Mouse (Mus musculus) heart, adult 2 months (tissue): ENCODE results near the gene Lrrc7. TPM values are rescaled to one million over a fixed set of nuclear protein-coding genes. Genes with fewer than 3 reads are reported as not detected.

Source experiments
- DNase-seq, 2 experiments: peaks; one replicate each; pipeline ENCODE4 v3.0.0; 2021
- H3K27ac ChIP-seq: fragments of 200-600 bp; 2 replicates; pipeline ENCODE4 v1.8.1; 2022
- H3K27me3 ChIP-seq: fragments of 200-500 bp; 2 replicates; pipeline ENCODE4 v1.6.1; 2012; ENCODE audit warnings: mild to moderate bottlenecking, low read length, inconsistent platforms, mixed read lengths; ENCODE audit not compliant: control insufficient read depth, insufficient read depth
- H3K36me3 ChIP-seq: fragments of 200-500 bp; 2 replicates; pipeline ENCODE4 v1.6.1; 2012; ENCODE audit warnings: low read length, inconsistent platforms; ENCODE audit not compliant: control insufficient read depth, insufficient read depth
- H3K4me1 ChIP-seq: fragments of 200-500 bp; 2 replicates; pipeline ENCODE4 v1.6.1; 2011; ENCODE audit warnings: low read length; ENCODE audit not compliant: control insufficient read depth, insufficient read depth
- H3K4me3 ChIP-seq: fragments of 200-600 bp; 2 replicates; pipeline ENCODE4 v1.8.1; 2022
- H3K79me2 ChIP-seq: fragments of 200-500 bp; replicated peaks from 2 replicates; pipeline ENCODE4 v1.6.1; 2012; ENCODE audit warnings: mild to moderate bottlenecking, inconsistent platforms, low read length, moderate library complexity, mixed read lengths; ENCODE audit not compliant: control insufficient read depth, insufficient read depth
- H3K9ac ChIP-seq: fragments of 200-500 bp; 2 replicates; pipeline ENCODE4 v1.6.1; 2012; ENCODE audit warnings: low read depth, mild to moderate bottlenecking, control low read depth, inconsistent platforms, low read length, mixed read lengths
- CTCF ChIP-seq: fragments of 200-600 bp; IDR thresholded peaks from 2 replicates; pipeline ENCODE4 v1.8.1; 2022; ENCODE audit warnings: antibody characterized with exemption, mild to moderate bottlenecking, moderate library complexity
- EP300 ChIP-seq: fragments of 200-500 bp; IDR thresholded peaks from 2 replicates; pipeline ENCODE4 v1.6.1; 2011; ENCODE audit warnings: low read depth, low read length, control low read depth; ENCODE audit not compliant: insufficient read depth
- POLR2A ChIP-seq: fragments of 200-500 bp; IDR thresholded peaks from 2 replicates; pipeline ENCODE4 v1.6.1; 2011; ENCODE audit warnings: mild to moderate bottlenecking, low read depth, low read length, control low read depth; ENCODE audit not compliant: insufficient read depth
- WGBS: fragments of 180-500 bp; shearing (Covaris S2); methylation state at CpG from one replicate; pipeline ENCODE4 v1.1.7; 2018; 5-methylcytosine and 5-hydroxymethylcytosine counted together
- intact Hi-C: fragments of 180-260 bp; cut with DNase I; formaldehyde crosslinking; loops from one replicate; pipeline ENCODE4 v1.15.1; 2025
- polyA plus RNA-seq: library from polyadenylated mRNA; depleted of rRNA; stranded (reverse); fragments of >200 nt; gene quantifications from 2 replicates; pipeline ENCODE4 v1.2.3, GENCODE M21; 2012
- total RNA-seq, 2 experiments: library from RNA; stranded (reverse); gene quantifications; 2 replicates each; pipeline ENCODE4 v1.2.3; 2021

Gene Lrrc7
- total and polyA plus RNA-seq, 3 experiments: 0.11 TPM; not detected in 2

DNA sequence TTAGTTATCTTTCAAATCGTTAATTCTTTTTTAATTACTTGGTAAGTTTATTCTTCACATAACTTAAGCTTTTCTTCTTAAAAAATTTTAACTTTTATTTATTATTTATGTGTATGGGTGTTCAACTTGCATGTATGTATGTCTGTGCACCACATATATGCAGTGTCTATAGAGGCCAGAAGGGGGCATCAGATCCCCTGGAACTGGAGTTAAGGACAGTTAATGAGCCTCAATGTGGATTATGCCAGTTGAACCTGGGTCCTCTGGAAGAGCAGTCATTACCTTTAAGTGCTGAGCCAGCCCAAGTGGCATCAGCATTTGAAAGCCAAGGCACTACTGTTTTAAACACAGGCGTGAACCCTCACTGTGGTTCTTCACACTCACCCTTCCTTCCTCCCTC is 352.0 kb downstream of the Lrrc7 start:
- H3K4me3 ChIP-seq: no peak overlapping the region
- TF ChIP-seq POLR2A (no peak), CTCF (peak; percentile 41), EP300 (no peak)
- H3K79me2 ChIP-seq: no peaks in the 10 kb centered on the region
- H3K27me3 ChIP-seq: no peaks in the 10 kb centered on the region
- WGBS: 10% methylated on average over 2 of the region's 2 CpGs
- no peak overlapping the region for H3K9ac ChIP-seq
- H3K36me3 ChIP-seq: no peaks in the 10 kb centered on the region
- no peak for DNase-seq
- no peak overlapping the region for H3K27ac ChIP-seq
- H3K4me1 ChIP-seq: no peaks in the 10 kb centered on the region
- intact Hi-C loops: no loop called here

DNA sequence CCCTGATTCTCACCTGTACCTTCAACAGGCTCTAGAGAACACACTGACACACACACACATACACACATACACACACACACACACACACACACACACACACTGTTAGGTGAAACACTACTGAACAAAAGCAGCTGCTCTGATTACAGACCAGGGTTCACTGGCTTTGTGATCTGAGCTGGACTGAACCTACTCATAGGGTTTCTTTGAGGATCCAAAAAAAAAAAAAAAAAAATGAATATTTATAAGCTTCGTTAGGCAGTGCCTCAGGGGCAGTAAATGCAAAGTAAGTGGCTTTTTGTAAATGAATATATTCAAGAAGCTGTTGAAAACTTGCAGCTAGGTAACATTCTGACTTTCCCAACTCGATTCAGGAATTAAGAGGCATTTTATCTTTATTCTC is 354.2 kb downstream of the Lrrc7 start:
- H3K27ac ChIP-seq: no peak overlapping the region
- 40% methylated on average over 2 of the region's 2 CpGs for WGBS
- DNase-seq: no peak
- H3K4me1 ChIP-seq: no peaks in the 10 kb centered on the region
- intact Hi-C loops: no loop called here
- no peak overlapping the region for H3K4me3 ChIP-seq
- TF ChIP-seq EP300: no peak
- no peak for TF ChIP-seq POLR2A
- no peak for TF ChIP-seq CTCF
- H3K9ac ChIP-seq: no peak overlapping the region
- H3K79me2 ChIP-seq: no peaks in the 10 kb centered on the region
- H3K27me3 ChIP-seq: no peaks in the 10 kb centered on the region
- H3K36me3 ChIP-seq: no peaks in the 10 kb centered on the region

DNA sequence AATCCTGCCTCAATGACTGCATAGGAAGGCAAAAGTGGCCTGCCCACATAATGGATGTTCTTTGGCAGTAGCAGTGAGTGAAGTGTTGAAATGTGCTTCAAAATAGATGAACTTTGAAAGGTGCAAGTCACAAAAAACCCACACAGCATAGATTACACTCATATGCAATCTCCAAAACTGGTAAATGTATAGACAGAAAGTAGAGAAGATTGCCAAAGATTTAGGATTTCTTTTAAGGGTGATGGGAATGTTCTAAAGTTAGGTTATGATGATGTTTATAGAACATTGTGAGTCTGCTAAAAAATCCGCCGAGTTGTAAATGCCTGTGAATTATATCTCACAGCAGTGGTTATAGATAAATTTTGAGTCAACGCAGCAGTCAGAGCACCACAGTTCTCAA is 359.2 kb downstream of the Lrrc7 start:
- no peak overlapping the region for H3K27ac ChIP-seq
- H3K79me2 ChIP-seq: no peaks in the 10 kb centered on the region
- intact Hi-C loops: no loop called here
- TF ChIP-seq POLR2A: no peak
- no peak for TF ChIP-seq CTCF
- no peak for TF ChIP-seq EP300
- WGBS: 85% methylated on average over 3 of the region's 3 CpGs
- H3K4me3 ChIP-seq: no peak overlapping the region
- H3K4me1 ChIP-seq: no peaks in the 10 kb centered on the region
- DNase-seq: no peak
- H3K9ac ChIP-seq: no peak overlapping the region
- H3K27me3 ChIP-seq: no peaks in the 10 kb centered on the region
- no peaks in the 10 kb centered on the region for H3K36me3 ChIP-seq

DNA sequence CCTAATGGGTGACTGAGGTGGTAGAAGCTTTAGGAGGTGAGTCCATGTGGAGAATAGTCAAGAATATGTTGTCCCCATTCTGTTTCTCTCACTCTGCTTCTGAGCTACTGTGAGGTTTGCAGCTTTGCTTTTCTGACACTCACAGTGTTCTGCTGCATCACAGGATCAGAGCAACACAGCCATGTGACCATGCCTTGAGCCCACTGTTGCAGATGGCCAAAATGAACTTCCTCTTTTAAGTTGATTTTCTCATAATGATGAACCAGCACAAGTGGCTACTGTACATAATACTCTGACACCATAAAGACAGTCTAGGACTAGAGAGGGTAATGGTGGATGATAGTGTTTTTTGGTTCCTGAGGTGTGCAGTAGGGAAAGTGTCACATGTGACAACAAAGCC is 366.6 kb downstream of the Lrrc7 start:
- H3K27ac ChIP-seq: no peak overlapping the region
- H3K27me3 ChIP-seq: no peaks in the 10 kb centered on the region; the same call in 1 of the 2 replicates
- DNase-seq: no peak
- no peak overlapping the region for H3K9ac ChIP-seq
- TF ChIP-seq CTCF: no peak
- TF ChIP-seq POLR2A: no peak
- TF ChIP-seq EP300: no peak
- no peak overlapping the region for H3K4me3 ChIP-seq
- H3K4me1 ChIP-seq: no peaks in the 10 kb centered on the region
- H3K79me2 ChIP-seq: no peaks in the 10 kb centered on the region
- no peaks in the 10 kb centered on the region for H3K36me3 ChIP-seq
- intact Hi-C loops: no loop called here

DNA sequence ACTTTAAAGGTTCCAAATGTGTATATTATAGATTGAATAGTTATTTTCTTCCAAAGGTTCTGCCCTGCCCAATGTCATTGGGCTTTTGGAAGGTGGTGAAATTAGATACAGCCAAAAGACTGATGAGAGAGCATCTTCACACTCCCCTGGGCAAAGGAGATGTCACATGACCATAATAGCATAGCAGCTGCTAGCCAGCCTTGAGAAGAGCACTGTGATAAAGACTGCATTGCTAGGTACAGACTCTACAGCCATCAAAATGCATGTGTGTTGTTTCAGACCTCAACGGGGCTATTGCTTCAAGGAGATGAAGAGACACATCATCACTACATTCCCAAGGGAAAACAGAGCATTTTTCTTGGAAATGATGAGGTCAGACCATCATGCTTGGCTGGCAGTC is 368.8 kb downstream of the Lrrc7 start:
- no peaks in the 10 kb centered on the region for H3K36me3 ChIP-seq
- no peak overlapping the region for H3K9ac ChIP-seq
- WGBS: 18% methylated on average over 1 of the region's 1 CpGs
- no peak for DNase-seq
- TF ChIP-seq EP300 (no peak), CTCF (no peak), POLR2A (no peak)
- H3K79me2 ChIP-seq: no peaks in the 10 kb centered on the region
- H3K4me3 ChIP-seq: no peak overlapping the region
- H3K4me1 ChIP-seq: no peaks in the 10 kb centered on the region
- intact Hi-C loops: no loop called here
- H3K27me3 ChIP-seq: no peaks in the 10 kb centered on the region; the same call in 1 of the 2 replicates
- no peak overlapping the region for H3K27ac ChIP-seq

DNA sequence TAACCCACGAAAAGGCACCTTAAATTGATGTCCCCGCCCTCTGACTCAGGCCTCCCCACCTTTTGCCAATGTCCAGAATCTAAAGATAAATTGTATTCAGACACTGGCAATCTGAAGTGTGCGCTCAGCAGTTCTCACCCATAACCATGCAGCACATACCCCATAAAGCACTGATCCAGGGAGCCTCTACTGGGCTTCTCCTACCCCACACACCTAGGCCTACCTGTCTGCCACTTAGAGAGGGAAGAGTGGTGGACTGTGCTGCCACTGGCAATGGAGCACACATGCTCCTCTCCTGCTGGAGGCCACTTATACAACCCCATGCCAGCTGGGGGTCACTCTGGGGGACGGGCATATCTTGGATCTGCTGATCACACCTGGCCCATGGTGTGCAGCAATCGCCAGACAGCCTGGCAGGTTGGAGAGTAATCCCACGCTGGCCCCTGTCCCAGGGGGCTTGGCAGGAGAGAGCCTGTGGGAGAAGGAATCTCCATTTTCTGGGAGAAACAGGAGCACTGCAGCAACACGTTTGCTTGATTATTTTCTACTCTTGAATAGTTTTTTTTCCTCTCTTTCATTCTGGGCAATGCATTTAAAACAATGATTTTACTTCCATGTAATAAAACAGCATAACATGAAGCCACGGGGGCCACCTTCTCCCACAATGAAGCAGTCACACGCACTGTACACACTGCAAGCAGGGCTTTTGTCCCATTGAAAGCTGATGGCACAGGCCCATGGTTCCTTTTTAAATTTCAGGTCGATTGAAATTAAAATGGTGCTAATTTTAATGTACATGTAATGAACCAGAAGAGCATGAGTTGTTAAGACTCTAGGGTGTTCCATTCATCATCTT is 386.9 kb downstream of the Lrrc7 start:
- 68% methylated on average over 10 of the region's 10 CpGs for WGBS

More for the DNA sequence above, 386.9 kb downstream of the Lrrc7 start:
- no peak overlapping the region for H3K9ac ChIP-seq
- no peak for DNase-seq
- no peaks in the 10 kb centered on the region for H3K36me3 ChIP-seq
- no peak overlapping the region for H3K4me3 ChIP-seq
- intact Hi-C loops: no loop called here
- H3K79me2 ChIP-seq: no peaks in the 10 kb centered on the region
- no peak overlapping the region for H3K27ac ChIP-seq
- TF ChIP-seq EP300: no peak
- TF ChIP-seq POLR2A: no peak
- TF ChIP-seq CTCF: no peak
- H3K27me3 ChIP-seq: no peaks in the 10 kb centered on the region
- H3K4me1 ChIP-seq: no peaks in the 10 kb centered on the region
